Mouse (Mus musculus) olfactory bulb, adult 2 months (tissue): ENCODE measurements around the gene Hk1. TPM values are rescaled to one million over a fixed set of nuclear protein-coding genes. Genes with fewer than 3 reads are reported as not detected.

Experiments
- H3K27ac ChIP-seq: fragments of 200-500 bp; 2 replicates; pipeline ENCODE4 v1.5.1; 2012; ENCODE audit warnings: low read depth, low read length; ENCODE audit not compliant: insufficient read depth
- H3K4me1 ChIP-seq: fragments of 200-500 bp; 2 replicates; pipeline ENCODE4 v1.6.1; 2012; ENCODE audit warnings: low read length; ENCODE audit not compliant: control insufficient read depth, insufficient read depth
- H3K4me3 ChIP-seq: fragments of 200-500 bp; 2 replicates; pipeline ENCODE4 v1.5.1; 2012; ENCODE audit warnings: mild to moderate bottlenecking, low read depth, low read length, moderate library complexity; ENCODE audit not compliant: insufficient read depth
- CTCF ChIP-seq: fragments of 200-500 bp; IDR thresholded peaks from 2 replicates; pipeline ENCODE4 v1.5.1; 2012; ENCODE audit warnings: low read depth, mild to moderate bottlenecking, low read length, moderate library complexity; ENCODE audit not compliant: insufficient read depth
- POLR2A ChIP-seq: fragments of 200-500 bp; IDR thresholded peaks from 2 replicates; pipeline ENCODE4 v1.6.1; 2012; ENCODE audit warnings: mild to moderate bottlenecking, low read depth, low read length, moderate library complexity; ENCODE audit not compliant: insufficient read depth
- WGBS: fragments of 180-500 bp; shearing (Covaris S2); methylation state at CpG from one replicate; pipeline ENCODE4 v1.1.7; 2018; 5-methylcytosine and 5-hydroxymethylcytosine counted together
- polyA plus RNA-seq: library from polyadenylated mRNA; stranded (reverse); fragments of >200 nt; gene quantifications from 2 replicates; pipeline ENCODE4 v1.2.4, GENCODE M21; 2012; ENCODE audit warnings: low replicate concordance; ENCODE audit not compliant: missing spikeins, insufficient read depth, insufficient read length

Gene Hk1
- polyA plus RNA-seq, 1 experiment = 296 TPM

DNA sequence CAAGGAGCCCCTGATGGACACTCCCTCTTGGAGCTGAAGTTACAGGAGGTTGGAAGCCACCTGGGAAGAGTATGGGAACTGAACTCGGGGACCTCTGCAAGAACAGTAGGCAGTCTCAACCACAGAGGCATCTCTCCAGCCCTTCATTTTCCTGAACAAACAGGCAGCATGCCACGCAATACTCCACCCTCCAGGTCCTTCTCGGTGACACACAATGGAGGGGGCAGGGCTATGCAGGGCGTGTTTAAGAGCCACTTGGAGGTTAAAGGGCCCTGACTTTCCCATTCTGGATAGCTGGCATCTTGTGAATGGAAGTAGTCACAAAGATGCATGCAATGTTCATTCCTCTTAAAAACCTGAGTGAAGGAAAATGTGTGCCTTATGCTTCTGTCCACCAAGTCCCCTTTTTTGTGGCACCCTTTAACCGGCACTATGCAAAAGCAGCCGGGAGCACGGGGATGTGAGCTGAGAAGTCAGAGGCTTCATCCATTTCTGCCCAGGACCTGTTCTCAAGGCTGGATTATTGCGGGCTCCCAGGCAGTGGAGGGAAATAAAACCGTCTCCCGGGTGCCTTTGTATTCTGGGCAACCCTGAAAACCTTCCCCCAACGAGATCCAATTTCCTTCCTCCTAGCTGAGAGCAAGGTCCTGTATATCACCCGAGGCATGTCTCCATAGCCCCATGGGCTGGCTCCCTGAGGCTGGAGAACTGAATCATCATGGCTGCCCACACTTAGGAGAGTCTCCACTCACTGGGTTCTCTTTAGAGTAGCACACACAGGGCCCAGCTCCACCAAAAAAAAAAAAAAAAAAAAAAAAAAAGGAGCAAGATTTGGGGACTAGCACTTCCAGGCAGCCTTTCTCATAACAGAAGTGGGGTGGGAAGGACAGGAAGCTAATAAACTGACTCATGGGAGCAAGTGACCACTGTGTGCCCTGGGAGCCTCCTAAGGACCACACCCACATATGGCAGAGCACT, 42.8 kb downstream of the Hk1 start:
- WGBS = 32% methylated on average over 12 of the region's 12 CpGs
- H3K4me1 ChIP-seq = peaks cover 48% of the 10 kb centered on the region
- no peak overlapping the region for H3K27ac ChIP-seq
- TF ChIP-seq CTCF (no peak), POLR2A (no peak)
- no peak overlapping the region for H3K4me3 ChIP-seq

GRCm38 (mm10) chr10:62335423-62335776, 44.3 kb downstream of the Hk1 start:
- TF ChIP-seq POLR2A = no peak
- TF ChIP-seq CTCF = no peak
- WGBS = 49% methylated on average over 6 of the region's 6 CpGs

DNA sequence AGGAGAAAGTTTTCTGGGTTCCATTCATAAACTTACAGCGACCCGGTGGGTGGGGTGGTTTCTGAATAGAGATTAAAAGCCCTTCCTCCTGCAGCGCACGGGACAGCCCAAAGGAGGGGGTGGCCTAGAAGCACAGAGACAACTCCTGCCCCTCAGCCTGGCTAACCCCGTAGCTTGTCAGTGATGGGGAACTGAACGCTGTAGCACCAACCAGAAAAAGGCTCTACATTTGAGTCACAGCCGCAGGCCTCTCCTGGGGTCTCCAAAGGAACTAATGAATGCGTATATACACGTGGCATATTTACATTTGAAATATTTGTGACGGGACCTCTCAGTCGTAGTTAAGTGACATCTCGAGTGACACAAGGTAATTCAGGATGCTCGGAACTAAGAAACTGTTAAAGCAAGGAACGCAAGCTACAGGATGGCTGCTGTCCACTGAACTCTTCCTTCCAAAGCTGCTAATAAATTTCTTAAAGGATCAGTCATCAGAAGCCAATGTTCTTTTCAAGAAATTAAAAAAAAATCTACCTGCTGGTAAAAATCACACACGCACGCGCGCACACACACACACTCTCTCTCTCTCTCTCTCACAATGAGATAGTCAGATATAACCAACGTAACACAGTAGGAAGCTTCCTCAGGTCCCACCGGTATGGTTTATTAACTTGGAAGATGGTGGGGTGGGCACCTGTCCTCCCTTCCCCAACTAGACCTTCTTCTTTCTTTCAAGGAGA, 44.9 kb downstream of the Hk1 start:
- H3K27ac ChIP-seq = no peak overlapping the region
- peaks cover 59% of the 10 kb centered on the region for H3K4me1 ChIP-seq
- WGBS = 68% methylated on average over 20 of the region's 20 CpGs
- TF ChIP-seq CTCF = no peak
- no peak for TF ChIP-seq POLR2A
- no peak overlapping the region for H3K4me3 ChIP-seq

More at GRCm38 (mm10) chr10:62335423-62335776, 44.3 kb downstream of the Hk1 start:
- Histone ChIP-seq H3K4me3 (no peak overlapping the region), H3K4me1 (peaks cover 55% of the 10 kb centered on the region), H3K27ac (no peak overlapping the region)

GRCm38 (mm10) chr10:62333269-62333668, 46.4 kb downstream of the Hk1 start:
- peaks cover 57% of the 10 kb centered on the region for H3K4me1 ChIP-seq
- no peak overlapping the region for H3K4me3 ChIP-seq
- no peak overlapping the region for H3K27ac ChIP-seq
- TF ChIP-seq POLR2A (no peak), CTCF (no peak)
- WGBS = 77% methylated on average over 14 of the region's 14 CpGs

GRCm38 (mm10) chr10:62332514-62332913, 47.2 kb downstream of the Hk1 start:
- 24% methylated on average over 7 of the region's 7 CpGs for WGBS
- TF ChIP-seq CTCF (no peak), POLR2A (no peak)
- Histone ChIP-seq H3K4me3 (peak overlapping the region; percentile 25), H3K27ac (no peak overlapping the region), H3K4me1 (peaks cover 53% of the 10 kb centered on the region)

DNA sequence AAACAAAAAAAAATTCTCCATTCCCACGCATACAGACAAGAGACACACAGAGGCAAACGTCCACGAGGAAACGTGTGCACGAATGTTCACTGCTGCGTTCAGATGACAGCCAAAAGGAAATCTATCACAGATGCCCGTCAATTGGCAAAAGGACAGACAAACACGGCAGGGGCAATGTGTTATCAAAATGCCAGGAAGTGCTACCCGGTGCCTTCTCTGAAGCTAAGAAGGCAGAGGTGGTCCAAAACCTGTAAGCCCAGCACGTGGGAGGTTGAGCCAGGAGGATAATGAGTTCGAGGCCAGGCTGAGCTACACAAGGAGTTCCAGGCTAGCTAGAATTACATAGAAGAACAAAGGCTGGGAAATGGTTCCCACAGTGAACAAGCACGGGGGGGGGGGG, 47.9 kb downstream of the Hk1 start:
- peaks cover 56% of the 10 kb centered on the region for H3K4me1 ChIP-seq
- no peak overlapping the region for H3K27ac ChIP-seq
- no peak for TF ChIP-seq POLR2A
- no peak for TF ChIP-seq CTCF
- H3K4me3 ChIP-seq = no peak overlapping the region
- 75% methylated on average over 12 of the region's 12 CpGs for WGBS

GRCm38 (mm10) chr10:62331296-62331695, 48.4 kb downstream of the Hk1 start:
- Histone ChIP-seq H3K4me3 (no peak overlapping the region), H3K27ac (no peak overlapping the region), H3K4me1 (peaks cover 55% of the 10 kb centered on the region)
- WGBS = 97% methylated on average over 9 of the region's 9 CpGs
- TF ChIP-seq POLR2A (no peak), CTCF (no peak)

DNA sequence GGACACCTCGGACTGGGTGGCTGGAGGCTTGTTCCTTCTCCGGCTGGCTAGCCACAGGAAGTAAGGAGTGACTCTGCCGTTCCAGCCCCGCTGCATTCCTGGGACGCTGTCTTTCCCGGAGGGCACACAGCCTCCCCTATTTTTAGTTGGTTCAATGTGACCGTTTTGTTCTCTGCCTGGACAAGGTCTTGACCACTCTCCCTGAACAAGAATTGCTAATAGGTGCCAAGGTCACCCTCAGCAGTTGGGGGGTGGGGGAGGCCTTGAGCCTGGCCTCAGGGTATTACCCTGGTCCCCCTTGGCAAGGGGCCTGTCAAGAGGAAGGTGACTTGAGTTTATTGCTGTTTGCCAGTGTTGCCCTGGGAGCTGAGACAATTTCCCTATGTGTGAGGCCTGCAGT, 49.9 kb downstream of the Hk1 start:
- TF ChIP-seq CTCF = no peak
- TF ChIP-seq POLR2A = no peak
- H3K4me1 ChIP-seq = peaks cover 48% of the 10 kb centered on the region
- no peak overlapping the region for H3K4me3 ChIP-seq
- no peak overlapping the region for H3K27ac ChIP-seq
- 73% methylated on average over 7 of the region's 7 CpGs for WGBS

DNA sequence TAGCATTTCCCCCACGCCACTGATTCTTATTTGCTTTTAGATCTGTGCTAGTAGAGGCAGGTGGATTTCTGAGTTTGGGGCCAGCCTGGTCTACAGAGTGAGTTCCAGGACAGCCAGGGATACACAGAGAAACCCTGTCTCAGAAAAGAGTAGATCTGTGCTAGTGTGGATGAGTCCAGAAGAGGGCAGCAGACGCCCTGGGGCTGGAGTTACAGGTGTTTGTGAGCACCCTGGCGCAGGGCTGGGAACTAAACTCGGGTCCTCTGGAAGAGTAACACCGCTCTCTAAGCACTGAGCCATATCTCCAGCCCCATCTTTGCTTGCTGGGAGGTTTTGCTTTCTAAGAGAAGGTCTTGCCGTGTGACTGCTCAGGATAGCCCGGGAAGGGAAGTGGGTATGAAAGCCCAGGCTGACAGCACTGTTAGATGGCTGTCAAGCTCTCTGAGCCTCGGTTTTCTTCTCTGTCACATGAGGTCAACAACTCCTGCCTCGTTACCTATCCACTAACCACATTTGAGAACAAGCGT, 50.8 kb downstream of the Hk1 start:
- Histone ChIP-seq H3K4me1 (peaks cover 45% of the 10 kb centered on the region), H3K4me3 (no peak overlapping the region), H3K27ac (no peak overlapping the region)
- WGBS = 91% methylated on average over 10 of the region's 10 CpGs
- TF ChIP-seq CTCF (no peak), POLR2A (no peak)
